18 mouse cellular contexts compared by ENCODE assay signal in the genomic region with DNA sequence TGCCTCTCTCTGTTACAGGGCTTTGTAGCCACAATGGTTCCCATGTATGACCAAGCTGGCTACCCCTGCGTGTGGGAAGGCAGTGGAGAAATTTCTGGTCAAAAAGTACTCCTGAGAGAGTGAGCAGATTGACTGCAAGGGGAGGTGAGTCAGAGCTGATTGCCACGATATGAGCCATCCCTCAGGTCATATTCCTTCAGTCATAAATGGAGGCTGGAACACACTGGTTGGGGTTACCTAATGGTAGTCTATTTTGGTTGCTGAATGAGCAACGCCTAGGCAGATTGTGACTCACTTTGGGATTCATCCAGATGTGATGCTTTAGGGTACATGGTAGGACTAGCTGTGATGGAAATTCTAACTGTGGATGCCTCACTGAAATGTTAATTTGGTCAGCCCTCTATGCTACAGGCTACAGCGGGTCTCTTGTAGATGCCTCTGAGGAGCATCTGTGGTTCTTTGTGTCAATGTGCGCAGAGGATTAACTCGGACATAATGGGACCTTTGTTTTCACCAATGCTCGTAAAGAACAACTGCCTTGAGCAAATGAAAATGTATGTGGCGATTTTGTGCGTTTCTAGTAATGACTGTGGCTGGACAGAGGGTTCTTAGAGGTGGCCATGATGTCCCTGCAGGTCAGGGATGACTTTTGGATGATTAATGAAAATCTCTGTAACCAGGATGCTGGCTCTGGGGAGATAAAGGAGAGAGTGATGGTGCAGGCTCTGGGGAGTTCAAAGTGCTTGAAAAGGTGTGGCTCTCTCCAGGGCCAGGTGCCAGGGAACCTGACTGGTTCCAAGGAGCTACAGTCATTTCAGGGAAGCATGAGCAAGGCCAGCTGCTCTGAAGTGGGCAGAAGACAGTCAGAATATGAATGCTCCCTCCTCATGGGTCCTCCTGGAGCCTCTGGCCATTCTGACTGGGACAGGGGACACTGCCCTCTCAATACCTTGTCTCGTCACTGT.
DNase-seq lines count a peak whose midpoint lies in the region; ATAC-seq and TF ChIP-seq lines count a peak whose summit lies in the region.
"Had no signal": no experiment of that assay in that cellular context is flagged by ENCODE, and none has a peak within 500 bp of the region (broad histone marks: within the 10 kb centered on the region; RNA-seq: fewer than 3 reads in every experiment).

No protein-coding gene starts in this region.

- no peaks in the 10 kb centered on the region; the same call in 1 of the 2 replicates for H3K4me1 ChIP-seq in cortical plate, adult 2 months (ENCODE audit: control insufficient read depth, insufficient read depth, low read length)
- no peaks in the 10 kb centered on the region for H3K4me1 ChIP-seq in hindbrain, embryonic 11.5 days (replicated peaks; ENCODE audit: control insufficient read depth, insufficient read depth, low read length)
- H3K4me1 ChIP-seq: hindbrain, embryonic 10.5 days; neural tube, embryonic 15.5 days had no signal

- no peaks in the 10 kb centered on the region for H3K27me3 ChIP-seq in hindbrain, embryonic 11.5 days (ENCODE audit: control insufficient read depth, insufficient read depth, low read length)
- H3K27me3 ChIP-seq: midbrain, embryonic 12.5 days; neural tube, embryonic 15.5 days had no signal

- ATAC-seq in frontal cortex, adult (ENCODE audit: low TSS enrichment), result peak; percentile 77
- ATAC-seq in hindbrain, embryonic 11.5 days (ENCODE audit: low FRiP score), result no peak
- ATAC-seq: inflammation-experienced regulatory T-cells, adult 6 months had no signal

- no peak overlapping the region for H3K4me2 ChIP-seq in hindbrain, embryonic 11.5 days (replicated peaks; ENCODE audit: low read depth, low read length)
- H3K4me2 ChIP-seq: midbrain, embryonic 12.5 days; neural tube, embryonic 15.5 days had no signal

- peak overlapping the region; percentile 13; the same call in 1 of the 2 replicates for H3K27ac ChIP-seq in cortical plate, adult 2 months (ENCODE audit: insufficient read depth, low read length)
- H3K27ac ChIP-seq in hindbrain, embryonic 11.5 days (ENCODE audit: low read depth, low read length), result no peak overlapping the region
- H3K27ac ChIP-seq: hindbrain, embryonic 10.5 days; midbrain, embryonic 12.5 days; neural tube, embryonic 15.5 days had no signal

- WGBS in hindbrain, embryonic 11.5 days, result 71% methylated on average over 10 of the region's 10 CpGs

- H3K9me3 ChIP-seq in hindbrain, embryonic 11.5 days (ENCODE audit: control insufficient read depth, low read length), result no peaks in the 10 kb centered on the region
- H3K9me3 ChIP-seq: hindbrain, embryonic 10.5 days; midbrain, embryonic 12.5 days; neural tube, embryonic 15.5 days had no signal

- no peak overlapping the region for H3K4me3 ChIP-seq in cortical plate, adult 2 months (ENCODE audit: insufficient read depth, low read length)
- no peak overlapping the region for H3K4me3 ChIP-seq in hindbrain, embryonic 11.5 days (ENCODE audit: low read depth, low read length)
- H3K4me3 ChIP-seq: hindbrain, embryonic 10.5 days; midbrain, embryonic 12.5 days; neural tube, embryonic 15.5 days had no signal

- TF ChIP-seq POLR2A in cortical plate, adult 2 months (IDR thresholded peaks at IDR 0.05; ENCODE audit: extremely low read depth, insufficient read depth, low read length), result no peak

- DNase-seq in adrenal gland, adult (ENCODE audit: inconsistent age in 2 of 2, low spot score in 1 of 2), result peak; percentile 18 to 36
- no peak for DNase-seq in adrenal gland, postnatal 10 days
- no peak for DNase-seq in frontal cortex, postnatal 10 days (ENCODE audit: low spot score in 2 of 2)
- peak; percentile 11 for DNase-seq in 416B (ENCODE audit: low read depth)
- DNase-seq in hindbrain, embryonic 11.5 days (ENCODE audit: low spot score), result no peak
- DNase-seq in heart, adult 9 months (ENCODE audit: low spot score in 2 of 2), result no peak
- DNase-seq: cerebellum, adult 9-10 months; kidney, adult 8-10 months; liver; lung, adult 2 months; lung, postnatal 36 days; thymus, adult 2 months had no signal

- no peak overlapping the region for H3K9ac ChIP-seq in hindbrain, embryonic 11.5 days (ENCODE audit: low read depth, low read length)
- H3K9ac ChIP-seq: midbrain, embryonic 12.5 days; neural tube, embryonic 15.5 days had no signal

- TF ChIP-seq CTCF in cortical plate, adult 2 months (IDR thresholded peaks at IDR 0.05; ENCODE audit: extremely low read depth, insufficient read depth, low read length), result no peak

- no peaks in the 10 kb centered on the region for H3K36me3 ChIP-seq in hindbrain, embryonic 11.5 days (ENCODE audit: control insufficient read depth, insufficient read depth, low read length)
- H3K36me3 ChIP-seq: hindbrain, embryonic 10.5 days; midbrain, embryonic 12.5 days; neural tube, embryonic 15.5 days had no signal

Comparison
In these comparisons a context has a peak if more than half of its experiments do, and no peak if none do; other contexts are left out.
1. DNase-seq: peak in adrenal gland, adult (2 of 2) and 416B (single experiment); none in adrenal gland, postnatal 10 days (single experiment), frontal cortex, postnatal 10 days (0 of 2), hindbrain, embryonic 11.5 days (single experiment) and heart, adult 9 months (0 of 2).